Mouse (Mus musculus): ENCODE data around the gene Cd27. TPM values are rescaled to one million over a fixed set of nuclear protein-coding genes. Genes with fewer than 3 reads are reported as not detected.
"Not testable (repeated sequence)": the region's sequence is repeated elsewhere in the genome, so short reads cannot be mapped to it uniquely, and the experiment has no call there.

Gene Cd27
- polyA plus RNA-seq, 2 experiments: 0.47 to 0.68 TPM

DNA sequence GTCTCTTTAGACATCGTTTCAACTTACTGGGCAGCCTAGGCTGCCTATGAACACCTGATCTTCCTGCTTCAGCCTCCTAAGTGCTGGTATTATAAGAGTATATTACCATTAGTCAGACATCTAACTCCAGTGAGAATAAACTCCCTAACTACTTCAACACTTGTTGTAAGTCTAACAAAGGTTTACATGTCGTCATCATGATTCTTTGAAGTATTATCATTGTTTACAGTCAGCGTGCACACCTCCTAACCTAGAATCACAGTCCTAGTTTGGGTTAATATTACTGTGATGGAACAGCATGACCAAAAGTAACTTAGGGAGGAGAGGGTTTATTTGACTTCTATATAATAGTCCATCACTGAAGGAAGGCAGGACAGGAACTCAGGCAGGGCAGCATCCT, 30.7 kb upstream of the Cd27 start:
- Histone ChIP-seq H3K27ac (no peak overlapping the region), H3K4me3 (ENCODE audit: insufficient read depth in 1 of 2, low read depth in 2 of 2, low read length in 2 of 2) (no peak overlapping the region), H3K9ac (replicated peaks) (no peak overlapping the region), H3K4me2 (ENCODE audit: low read depth) (no peak overlapping the region), H3K9me3 (ENCODE audit: control insufficient read depth, low read length) (no peaks in the 10 kb centered on the region), H3K36me3 (replicated peaks; ENCODE audit: control insufficient read depth, insufficient read depth, low read depth) (no peaks in the 10 kb centered on the region), H3K4me1 (replicated peaks; ENCODE audit: control insufficient read depth in 2 of 2, insufficient read depth in 2 of 2, low read length in 1 of 2) (no peaks in the 10 kb centered on the region; a peak in 2 of 4 replicates), H3K27me3 (ENCODE audit: control insufficient read depth, insufficient read depth, low read length) (no peaks in the 10 kb centered on the region)
- no peak for DNase-seq (ENCODE audit: low read depth in 3 of 3, low spot score in 3 of 3)
- 64% methylated on average over 3 of the region's 3 CpGs for WGBS (ENCODE audit: insufficient replicate concordance)
- ATAC-seq (ENCODE audit: insufficient read depth): no peak
- TF ChIP-seq EP300 (IDR thresholded peaks at IDR 0.05; ENCODE audit: low read depth) (no peak), CTCF (IDR thresholded peaks at IDR 0.05; ENCODE audit: low read depth) (no peak)

DNA sequence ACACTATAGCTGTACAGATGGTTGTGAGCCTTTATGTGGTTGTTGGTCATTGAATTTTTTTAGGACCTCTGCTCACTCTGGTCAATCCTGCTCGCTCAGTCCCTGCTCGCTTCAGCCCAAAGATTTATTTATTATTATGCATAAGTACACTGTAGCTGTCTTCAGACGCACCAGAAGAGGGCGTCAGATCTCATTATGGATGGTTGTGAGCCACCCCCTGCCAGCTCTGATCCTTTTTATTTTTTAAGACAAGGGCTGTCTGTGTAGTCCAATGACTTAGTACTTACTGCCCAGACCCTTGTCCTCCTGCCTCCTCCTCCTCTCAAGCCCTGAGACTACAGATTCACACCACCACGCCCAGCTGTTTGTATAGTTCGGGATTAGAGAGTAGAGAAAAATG, 29.8 kb upstream of the Cd27 start:
- H3K9ac ChIP-seq (replicated peaks); H3K4me1 ChIP-seq (replicated peaks; ENCODE audit: control insufficient read depth in 2 of 2, insufficient read depth in 2 of 2, low read length in 1 of 2); ATAC-seq (ENCODE audit: insufficient read depth); H3K4me3 ChIP-seq (ENCODE audit: insufficient read depth in 1 of 2, low read depth in 2 of 2, low read length in 2 of 2); H3K36me3 ChIP-seq (replicated peaks; ENCODE audit: control insufficient read depth, insufficient read depth, low read depth); H3K27ac ChIP-seq; H3K27me3 ChIP-seq (ENCODE audit: control insufficient read depth, insufficient read depth, low read length); H3K4me2 ChIP-seq (ENCODE audit: low read depth); DNase-seq (ENCODE audit: low read depth in 3 of 3, low spot score in 3 of 3); H3K9me3 ChIP-seq (ENCODE audit: control insufficient read depth, low read length): not testable (repeated sequence)
- 61% methylated on average over 6 of the region's 6 CpGs for WGBS (ENCODE audit: insufficient replicate concordance)

DNA sequence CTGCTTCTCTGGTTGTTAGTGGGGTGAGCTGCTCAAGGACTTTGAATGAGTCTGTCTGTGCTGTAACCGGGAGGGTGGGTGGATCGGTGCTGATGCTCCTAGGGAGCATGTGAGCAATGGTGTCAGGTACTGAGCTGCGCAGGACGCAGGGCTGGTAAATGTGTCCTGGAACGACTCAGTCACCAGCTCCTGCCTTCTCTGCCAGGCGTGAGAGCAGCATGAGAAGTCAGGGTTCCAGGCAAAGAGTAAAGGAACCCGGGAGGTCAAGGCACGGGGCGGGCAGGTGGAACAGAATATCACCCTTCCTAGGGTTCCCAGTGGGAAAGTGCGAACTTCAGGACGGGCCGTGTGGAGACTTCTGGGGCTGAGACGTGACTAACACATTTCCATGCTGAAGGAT, 29.3 kb upstream of the Cd27 start:
- H3K9ac ChIP-seq (replicated peaks): no peak overlapping the region
- H3K4me2 ChIP-seq (ENCODE audit: low read depth): no peak overlapping the region
- H3K4me3 ChIP-seq (ENCODE audit: insufficient read depth in 1 of 2, low read depth in 2 of 2, low read length in 2 of 2): no peak overlapping the region
- WGBS (ENCODE audit: insufficient replicate concordance): 68% methylated on average over 13 of the region's 13 CpGs
- H3K36me3 ChIP-seq (replicated peaks; ENCODE audit: control insufficient read depth, insufficient read depth, low read depth): no peaks in the 10 kb centered on the region
- H3K27ac ChIP-seq: no peak overlapping the region
- no peaks in the 10 kb centered on the region; a peak in 2 of 4 replicates for H3K4me1 ChIP-seq (replicated peaks; ENCODE audit: control insufficient read depth in 2 of 2, insufficient read depth in 2 of 2, low read length in 1 of 2)
- ATAC-seq (ENCODE audit: insufficient read depth) (no peak), DNase-seq (ENCODE audit: low read depth in 3 of 3, low spot score in 3 of 3) (no peak)
- H3K27me3 ChIP-seq (ENCODE audit: control insufficient read depth, insufficient read depth, low read length): no peaks in the 10 kb centered on the region
- no peak for TF ChIP-seq EP300 (IDR thresholded peaks at IDR 0.05; ENCODE audit: low read depth)
- TF ChIP-seq CTCF (IDR thresholded peaks at IDR 0.05; ENCODE audit: low read depth): no peak
- H3K9me3 ChIP-seq (ENCODE audit: control insufficient read depth, low read length): no peaks in the 10 kb centered on the region

DNA sequence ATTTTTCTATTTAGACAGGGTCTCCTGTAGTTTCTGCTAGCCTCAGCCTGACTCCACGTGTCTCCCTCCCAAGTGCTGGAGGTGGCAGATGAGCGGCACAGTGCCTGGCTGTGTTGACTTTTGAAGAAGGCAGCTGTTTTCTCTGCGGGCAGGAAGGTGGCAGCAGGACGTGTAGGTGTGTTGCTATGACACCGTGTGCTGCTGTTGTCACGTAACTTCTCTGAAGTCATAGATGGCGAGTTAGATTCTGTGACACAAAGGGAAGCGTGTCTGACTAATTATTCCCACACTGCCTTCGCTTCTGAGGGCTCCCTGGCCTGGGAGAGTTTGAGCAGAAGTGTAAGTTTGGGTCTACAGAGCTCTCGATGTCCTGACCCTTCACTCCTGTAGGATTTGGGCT, 28.4 kb upstream of the Cd27 start:
- Histone ChIP-seq H3K4me2 (ENCODE audit: low read depth) (no peak overlapping the region), H3K36me3 (replicated peaks; ENCODE audit: control insufficient read depth, insufficient read depth, low read depth) (no peaks in the 10 kb centered on the region), H3K27ac (no peak overlapping the region), H3K9ac (replicated peaks) (no peak overlapping the region), H3K4me1 (replicated peaks; ENCODE audit: control insufficient read depth in 2 of 2, insufficient read depth in 2 of 2, low read length in 1 of 2) (no peaks in the 10 kb centered on the region), H3K27me3 (ENCODE audit: control insufficient read depth, insufficient read depth, low read length) (no peaks in the 10 kb centered on the region), H3K4me3 (ENCODE audit: insufficient read depth in 1 of 2, low read depth in 2 of 2, low read length in 2 of 2) (no peak overlapping the region), H3K9me3 (ENCODE audit: control insufficient read depth, low read length) (no peaks in the 10 kb centered on the region)
- DNase-seq (ENCODE audit: low read depth in 3 of 3, low spot score in 3 of 3): no peak
- WGBS (ENCODE audit: insufficient replicate concordance): 38% methylated on average over 10 of the region's 10 CpGs
- no peak for ATAC-seq (ENCODE audit: insufficient read depth)
- TF ChIP-seq CTCF (IDR thresholded peaks at IDR 0.05; ENCODE audit: low read depth) (no peak), EP300 (IDR thresholded peaks at IDR 0.05; ENCODE audit: low read depth) (no peak)

DNA sequence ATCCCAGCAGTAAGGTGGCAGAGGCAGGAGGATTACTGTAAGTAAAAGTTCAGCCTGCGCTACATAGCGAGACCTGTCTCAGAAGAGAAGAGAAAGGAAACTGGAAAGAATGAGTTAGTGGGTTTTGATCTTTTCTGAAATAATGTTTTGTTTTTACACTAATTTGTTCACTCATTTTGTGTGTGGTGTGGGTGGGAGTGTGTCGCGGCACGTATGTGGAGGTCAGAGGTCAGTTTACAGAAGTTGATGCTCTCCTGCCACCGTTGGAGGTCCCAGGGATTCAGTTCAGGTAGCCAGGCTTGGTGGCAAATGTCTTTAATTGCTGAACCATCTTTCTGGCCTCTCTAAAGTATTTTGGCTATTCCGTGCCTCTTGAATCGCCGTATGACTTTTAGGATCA, 27.4 kb upstream of the Cd27 start:
- no peaks in the 10 kb centered on the region for H3K27me3 ChIP-seq (ENCODE audit: control insufficient read depth, insufficient read depth, low read length)

More for the DNA sequence above, 27.4 kb upstream of the Cd27 start:
- no peak overlapping the region for H3K4me2 ChIP-seq (ENCODE audit: low read depth)
- H3K27ac ChIP-seq: no peak overlapping the region
- no peaks in the 10 kb centered on the region for H3K4me1 ChIP-seq (replicated peaks; ENCODE audit: control insufficient read depth in 2 of 2, insufficient read depth in 2 of 2, low read length in 1 of 2)
- ATAC-seq (ENCODE audit: insufficient read depth) (no peak), DNase-seq (ENCODE audit: low read depth in 3 of 3, low spot score in 3 of 3) (no peak)
- TF ChIP-seq CTCF (IDR thresholded peaks at IDR 0.05; ENCODE audit: low read depth): no peak
- H3K9ac ChIP-seq (replicated peaks): no peak overlapping the region
- H3K4me3 ChIP-seq (ENCODE audit: insufficient read depth in 1 of 2, low read depth in 2 of 2, low read length in 2 of 2): no peak overlapping the region
- 74% methylated on average over 9 of the region's 9 CpGs for WGBS (ENCODE audit: insufficient replicate concordance)
- no peaks in the 10 kb centered on the region for H3K36me3 ChIP-seq (replicated peaks; ENCODE audit: control insufficient read depth, insufficient read depth, low read depth)
- H3K9me3 ChIP-seq (ENCODE audit: control insufficient read depth, low read length): no peaks in the 10 kb centered on the region

Measured in liver, embryonic 14.5 days (tissue).